Mouse (Mus musculus): ENCODE data around the gene 2900011O08Rik.
A peak's percentile ranks its signal among the peaks of the same experiment; 100 is the strongest.

2900011O08Rik gene

GRCm38 (mm10) chr16:14143298-14143697 lies 156.9 kb downstream of the 2900011O08Rik start:
- peak; percentile 78 for TF ChIP-seq GATA4 (IDR thresholded peaks at IDR 0.05; ENCODE audit: insufficient replicate concordance, low read length)

- TF ChIP-seq GATA4 (IDR thresholded peaks at IDR 0.05; ENCODE audit: insufficient replicate concordance, low read length): no peak
Observed at GRCm38 (mm10) chr16:14147712-14148111, 161.3 kb downstream of the 2900011O08Rik start.
